Comparison of ENCODE assay signal across 8 mouse cellular contexts in the genomic region with DNA sequence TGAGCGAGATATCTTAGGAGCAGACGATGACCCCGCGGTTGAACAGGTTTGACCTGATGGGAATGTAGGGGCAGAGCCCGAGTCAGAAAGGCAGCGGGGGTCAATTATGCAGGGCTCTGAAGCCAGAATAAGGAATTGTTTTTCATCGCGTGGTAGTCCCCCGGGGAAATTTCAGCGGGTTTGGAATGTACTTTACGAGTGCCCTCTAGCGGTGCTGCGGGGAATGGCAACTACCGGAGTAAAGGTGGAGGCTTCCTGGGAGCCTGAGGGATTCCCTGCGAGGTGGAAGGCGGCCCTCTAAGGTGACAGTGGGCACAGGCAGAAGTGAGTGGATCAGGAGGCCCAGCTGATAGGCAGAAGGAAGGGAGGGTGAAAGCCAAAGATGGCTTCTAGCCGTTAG.
DNase-seq lines count a peak whose midpoint lies in the region; ATAC-seq and TF ChIP-seq lines count a peak whose summit lies in the region.

No protein-coding gene starts in this region.

- H3K4me2 ChIP-seq in forebrain, embryonic 12.5 days: peak overlapping the region; percentile 62

- peaks cover 10% of the 10 kb centered on the region; the same call in 1 of the 2 replicates for H3K27me3 ChIP-seq in G1E (ENCODE audit: insufficient read depth, low read length)
- peaks cover 46% of the 10 kb centered on the region for H3K27me3 ChIP-seq in forebrain, embryonic 12.5 days

- H3K9me3 ChIP-seq in G1E (replicated peaks): no peaks in the 10 kb centered on the region
- no peaks in the 10 kb centered on the region for H3K9me3 ChIP-seq in forebrain, embryonic 12.5 days

- no peaks in the 10 kb centered on the region for H3K4me1 ChIP-seq in G1E (ENCODE audit: insufficient read depth, low read depth, low read length)
- peaks cover 36% of the 10 kb centered on the region for H3K4me1 ChIP-seq in forebrain, embryonic 12.5 days

- intact Hi-C loops in heart, postnatal 14 days (cut with DNase I): loop anchor here (2.0 kb wide), 2 partner anchors 18 to 162 kb away; no protein-coding TSS in a partner anchor

- H3K36me3 ChIP-seq in G1E (replicated peaks): no peaks in the 10 kb centered on the region
- H3K36me3 ChIP-seq in forebrain, embryonic 12.5 days (replicated peaks): no peaks in the 10 kb centered on the region

- DNase-seq in G1E (ENCODE audit: low spot score): peak; percentile 20
- peak; percentile 59 for DNase-seq in c-Kit-positive CD71-positive TER-119-positive erythroid progenitor cells, embryonic 14.5 days (ENCODE audit: low spot score)
- peak; percentile 82 to 90 for DNase-seq in heart, postnatal 14 days
- peak; percentile 78 for DNase-seq in layer of hippocampus, adult 9-10 months (ENCODE audit: low spot score)
- peak; percentile 88 for DNase-seq in lung, postnatal 10 days
- DNase-seq in retina, adult 2 months (ENCODE audit: low read depth, low spot score): peak; percentile 54
- peak; percentile 75 for DNase-seq in thymus, postnatal 14 days

- H3K4me3 ChIP-seq in G1E (ENCODE audit: low read depth, low read length): no peak overlapping the region
- peak overlapping the region; percentile 36 for H3K4me3 ChIP-seq in forebrain, embryonic 12.5 days (replicated peaks)

- H3K27ac ChIP-seq in forebrain, embryonic 12.5 days: no peak overlapping the region

- H3K9ac ChIP-seq in forebrain, embryonic 12.5 days: peak overlapping the region; percentile 51

- ATAC-seq in G1E (ENCODE audit: extremely low read depth, insufficient number of reproducible peaks, low FRiP score, poor library complexity, severe bottlenecking): no peak
- no peak for ATAC-seq in forebrain, embryonic 12.5 days (ENCODE audit: low FRiP score)

- TF ChIP-seq CTCF in G1E (IDR thresholded peaks at IDR 0.05; ENCODE audit: low read depth, low read length): peak; percentile 82

- 2% methylated on average over 17 of the region's 17 CpGs for WGBS in forebrain, embryonic 12.5 days

Comparison
In these comparisons a context has a peak if more than half of its experiments do, and no peak if none do; other contexts are left out.
1. DNase-seq: peak in every context shown above with its lines; median percentile 88 in lung, postnatal 10 days; 86 in heart, postnatal 14 days; 78 in layer of hippocampus, adult 9-10 months; 75 in thymus, postnatal 14 days; 59 in c-Kit-positive CD71-positive TER-119-positive erythroid progenitor cells, embryonic 14.5 days; 54 in retina, adult 2 months; 20 in G1E.